Mouse (Mus musculus) layer of hippocampus, adult 2 months (tissue): Measurements from ENCODE around the gene Serac1. TPM values are rescaled to one million over a fixed set of nuclear protein-coding genes. Genes with fewer than 3 reads are reported as not detected.
A peak's percentile ranks its signal among the peaks of the same experiment; 100 is the strongest.

ENCODE experiments used
- DNase-seq, 2 experiments: peaks; one replicate each; pipeline ENCODE4 v3.0.0; 2022; ENCODE audit warnings: low spot score in 2 of 2
- H3K27ac ChIP-seq: fragments of 200-600 bp; 2 replicates; pipeline ENCODE4 v1.8.1; 2022
- H3K4me3 ChIP-seq: fragments of 200-600 bp; 2 replicates; pipeline ENCODE4 v1.8.1; 2022; ENCODE audit warnings: mild to moderate bottlenecking
- CTCF ChIP-seq: fragments of 200-600 bp; conservative IDR thresholded peaks from 2 replicates; pipeline ENCODE4 v1.8.1; 2022; ENCODE audit warnings: antibody characterized with exemption, mild to moderate bottlenecking, moderate library complexity
- total RNA-seq, 2 experiments: library from RNA; stranded (reverse); gene quantifications; 2 replicates each; pipeline ENCODE4 v1.2.3; 2021

Serac1 gene
- total RNA-seq, 2 experiments from 2014 or later = 17.2 to 18.4 TPM

- peak overlapping the region; percentile 32; the same call in 1 of the 2 replicates for H3K27ac ChIP-seq
- no peak overlapping the region for H3K4me3 ChIP-seq
- DNase-seq = no peak
- no peak for TF ChIP-seq CTCF
Observed at GRCm38 (mm10) chr17:5997380-5998234, 81.9 kb downstream of the Serac1 start.

GRCm38 (mm10) chr17:5996589-5996988 is 83.0 kb downstream of the Serac1 start:
- DNase-seq = no peak
- no peak overlapping the region for H3K27ac ChIP-seq
- H3K4me3 ChIP-seq = no peak overlapping the region
- no peak for TF ChIP-seq CTCF

- H3K27ac ChIP-seq = peak overlapping the region; percentile 19; the same call in 1 of the 2 replicates
- DNase-seq = peak in 1 of 2 experiments; percentile 67
- no peak overlapping the region for H3K4me3 ChIP-seq
- no peak for TF ChIP-seq CTCF
Observed at GRCm38 (mm10) chr17:5994606-5995005, 84.9 kb downstream of the Serac1 start.

GRCm38 (mm10) chr17:5993581-5994260 is 85.8 kb downstream of the Serac1 start:
- no peak for DNase-seq
- TF ChIP-seq CTCF = 0 out of 2 replicates have a peak, but pooled peaks have one; percentile 7
- Histone ChIP-seq H3K4me3 (no peak overlapping the region), H3K27ac (no peak overlapping the region)

GRCm38 (mm10) chr17:5992866-5993580 is 86.5 kb downstream of the Serac1 start:
- no peak for TF ChIP-seq CTCF
- no peak overlapping the region for H3K27ac ChIP-seq
- no peak overlapping the region for H3K4me3 ChIP-seq
- no peak for DNase-seq

Other genes with a start within 250 kb of the Serac1 start
- 10 to 100 TPM; 15.6 to 16.1 TPM for gene Snx9, start 238.4 kb downstream of the Serac1 start, total RNA-seq
- gene Synj2, start 138.5 kb downstream of the Serac1 start, total RNA-seq = 10 to 100 TPM; 54.1 to 62.2 TPM
- 100 to 1,000 TPM; 121 to 126 TPM for gene Gtf2h5, start within 50 bp of the Serac1 start, total RNA-seq
- gene Tulp4, start 26.7 kb upstream of the Serac1 start, total RNA-seq = 100 to 1,000 TPM; 304 to 306 TPM
- 10 to 100 TPM; 51.4 to 52.3 TPM for gene Tmem181a, start 177.1 kb upstream of the Serac1 start, total RNA-seq
- gene Dynlt1a, start 237.8 kb upstream of the Serac1 start, total RNA-seq = 10 to 100 TPM in 1 of 2 experiments, 1 to 10 TPM in 1; 9.4 to 10.3 TPM